Mouse (Mus musculus): Measurements from ENCODE around the gene Rabep2.

DNA sequence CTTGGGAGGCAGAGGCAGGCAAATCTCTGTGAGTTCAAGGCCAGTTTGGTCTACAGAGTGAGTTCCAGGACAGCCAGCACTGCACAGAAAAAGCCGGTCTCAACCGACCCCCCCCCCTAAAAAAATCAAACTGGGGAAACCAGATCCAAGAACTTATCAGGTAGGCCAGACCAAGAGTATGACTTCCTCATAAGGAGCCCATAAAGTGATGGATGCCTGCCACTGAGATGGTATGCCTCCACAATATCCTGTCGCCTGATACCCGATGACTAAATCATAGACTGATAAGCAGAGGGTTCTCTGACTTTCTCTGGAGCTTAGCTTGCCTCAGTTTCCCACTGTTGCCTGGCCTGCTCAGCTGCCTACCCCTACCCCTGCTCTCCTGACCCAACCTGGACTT, 30.7 kb upstream of the Rabep2 start:
- TF ChIP-seq CTCF (IDR thresholded peaks at IDR 0.05; ENCODE audit: low read depth) (no peak), EP300 (IDR thresholded peaks at IDR 0.05; ENCODE audit: low read depth) (no peak)
